Mouse (Mus musculus) thymus, adult 2 months (tissue): ENCODE measurements at regions not wholly inside any gene's neighbourhood (a gene's known extent, or its start where the extent isn't known, plus 50 kb on each side); places are given as distances from the start of the nearest gene placed in this dataset.

Experiments used
- DNase-seq: peaks from one replicate; pipeline ENCODE4 v3.0.0; 2021
- H3K27ac ChIP-seq: fragments of 200-500 bp; 2 replicates; pipeline ENCODE4 v1.5.1; 2012; ENCODE audit warnings: low read length, control low read depth; ENCODE audit not compliant: control insufficient read depth, insufficient read depth
- H3K27me3 ChIP-seq: fragments of 200-500 bp; 2 replicates; pipeline ENCODE4 v1.6.1; 2012; ENCODE audit warnings: mild to moderate bottlenecking, low read length, moderate library complexity, mixed read lengths; ENCODE audit not compliant: control insufficient read depth, insufficient read depth
- H3K36me3 ChIP-seq: fragments of 200-500 bp; 2 replicates; pipeline ENCODE4 v1.6.1; 2012; ENCODE audit warnings: mild to moderate bottlenecking, low read length, moderate library complexity; ENCODE audit not compliant: control insufficient read depth, insufficient read depth
- H3K4me1 ChIP-seq: fragments of 200-500 bp; replicated peaks from 2 replicates; pipeline ENCODE4 v1.6.1; 2012; ENCODE audit warnings: low read length; ENCODE audit not compliant: control insufficient read depth, insufficient read depth
- H3K4me3 ChIP-seq: fragments of 200-500 bp; 2 replicates; pipeline ENCODE4 v1.5.1; 2012; ENCODE audit warnings: mild to moderate bottlenecking, low read length, control low read depth, moderate library complexity; ENCODE audit not compliant: control insufficient read depth, insufficient read depth
- CTCF ChIP-seq: fragments of 200-500 bp; IDR thresholded peaks from 2 replicates; pipeline ENCODE4 v1.5.1; 2012; ENCODE audit warnings: mild to moderate bottlenecking, control low read depth, low read length, moderate library complexity, borderline replicate concordance; ENCODE audit not compliant: control insufficient read depth, poor library complexity, insufficient read depth; ENCODE audit errors: extremely low read depth
- POLR2A ChIP-seq: fragments of 200-500 bp; IDR thresholded peaks from 2 replicates; pipeline ENCODE4 v1.6.1; 2012; ENCODE audit warnings: mild to moderate bottlenecking, low read length, control low read depth, moderate library complexity; ENCODE audit not compliant: control insufficient read depth, poor library complexity, insufficient read depth; ENCODE audit errors: extremely low read depth
- WGBS: fragments of 180-500 bp; shearing (Covaris S2); methylation state at CpG from one replicate; pipeline ENCODE4 v1.1.7; 2018; 5-methylcytosine and 5-hydroxymethylcytosine counted together

DNA sequence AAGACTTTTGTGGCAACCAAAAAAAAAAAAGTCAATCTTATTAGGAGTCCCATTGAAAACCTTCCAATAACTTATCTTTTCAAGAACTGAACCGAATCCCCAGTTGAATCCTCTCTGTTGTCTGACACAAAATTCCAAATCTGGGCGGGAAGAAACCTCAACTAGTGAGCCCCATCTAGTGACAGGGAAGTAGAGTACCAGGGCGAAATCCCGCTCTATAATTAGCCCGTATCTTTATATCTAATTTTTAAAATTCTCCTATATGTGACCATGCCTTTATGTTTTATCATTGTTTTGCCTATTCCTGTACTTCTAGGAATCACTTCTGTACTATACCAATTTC is 195.7 kb downstream of the Pdgfra start:
- H3K27me3 ChIP-seq = no peaks in the 10 kb centered on the region
- no peaks in the 10 kb centered on the region for H3K4me1 ChIP-seq
- H3K36me3 ChIP-seq = no peaks in the 10 kb centered on the region
- H3K27ac ChIP-seq = no peak overlapping the region
- no peak for TF ChIP-seq POLR2A
- DNase-seq = no peak
- H3K4me3 ChIP-seq = no peak overlapping the region
- 69% methylated on average over 5 of the region's 5 CpGs for WGBS

DNA sequence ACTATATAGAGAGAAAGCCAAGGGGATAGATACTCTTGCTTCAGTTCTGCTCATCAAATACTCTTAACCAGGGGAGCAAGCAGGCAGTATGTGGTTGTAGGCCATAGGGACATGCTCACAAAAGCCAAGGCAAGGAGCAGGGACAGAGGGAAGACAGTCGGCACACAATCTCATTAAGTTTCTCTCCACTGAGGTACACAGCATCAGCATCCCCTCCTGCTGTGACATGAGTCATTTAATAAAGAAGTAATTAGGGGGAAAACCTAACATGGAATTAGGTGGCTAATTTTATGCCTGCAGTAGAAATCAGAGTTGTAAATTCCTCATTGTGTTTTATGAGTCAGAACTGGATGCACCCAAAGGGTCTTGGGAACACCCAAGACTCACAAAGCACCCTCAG is 203.2 kb downstream of the Pdgfra start:
- Histone ChIP-seq H3K36me3 (no peaks in the 10 kb centered on the region), H3K4me1 (no peaks in the 10 kb centered on the region), H3K27me3 (no peaks in the 10 kb centered on the region), H3K4me3 (no peak overlapping the region), H3K27ac (no peak overlapping the region)
- TF ChIP-seq POLR2A (no peak), CTCF (no peak)
- DNase-seq = no peak
- whole genome bisulfite sequencing = 97% methylated on average over 1 of the region's 1 CpGs

DNA sequence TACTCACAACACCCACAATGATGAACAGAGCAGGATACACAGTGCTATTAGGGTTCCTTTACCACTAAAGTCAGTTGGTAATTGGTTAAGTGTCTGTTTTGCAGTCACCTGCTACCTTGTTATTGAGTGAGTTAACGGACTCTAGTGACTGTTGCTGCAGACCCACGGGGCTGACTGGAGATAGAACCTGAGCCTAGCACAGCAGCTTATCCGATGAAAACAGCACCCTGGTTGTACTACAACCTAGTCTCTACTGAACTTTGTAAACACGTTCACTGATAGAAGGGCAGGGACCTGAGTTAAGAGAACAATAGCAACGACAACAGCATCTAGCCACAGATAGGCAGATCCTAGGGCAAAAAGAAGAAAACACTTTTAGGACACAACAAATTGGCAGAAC is 206.8 kb downstream of the Pdgfra start:
- Histone ChIP-seq H3K27me3 (no peaks in the 10 kb centered on the region), H3K27ac (no peak overlapping the region), H3K36me3 (no peaks in the 10 kb centered on the region), H3K4me3 (no peak overlapping the region), H3K4me1 (no peaks in the 10 kb centered on the region)
- 87% methylated on average over 5 of the region's 5 CpGs for WGBS
- no peak for TF ChIP-seq CTCF
- TF ChIP-seq POLR2A = no peak
- no peak for DNase-seq

DNA sequence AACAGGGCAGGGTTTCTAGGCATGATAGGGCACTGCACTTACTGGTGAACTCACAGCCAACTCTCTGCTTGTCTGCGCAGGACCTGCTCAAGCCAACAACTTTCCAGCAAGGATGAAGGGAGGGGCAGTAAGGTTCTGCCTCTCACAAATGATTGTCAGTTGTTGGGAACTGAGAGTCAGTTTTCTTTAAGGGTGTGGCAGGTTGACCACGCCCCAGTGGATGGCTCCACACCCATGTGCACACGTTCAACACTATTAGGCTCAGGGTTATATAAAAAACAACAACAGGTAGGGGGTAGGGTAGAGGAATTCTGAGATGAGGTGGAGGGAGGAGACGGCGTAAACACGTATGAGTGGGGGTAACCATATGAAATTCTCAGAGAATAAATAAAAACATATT is 210.9 kb upstream of the Kit start:
- no peak for DNase-seq
- Histone ChIP-seq H3K27me3 (no peaks in the 10 kb centered on the region), H3K4me3 (no peak overlapping the region), H3K36me3 (no peaks in the 10 kb centered on the region), H3K27ac (no peak overlapping the region), H3K4me1 (no peaks in the 10 kb centered on the region)
- 93% methylated on average over 6 of the region's 6 CpGs for WGBS
- no peak for TF ChIP-seq CTCF
- TF ChIP-seq POLR2A = no peak

DNA sequence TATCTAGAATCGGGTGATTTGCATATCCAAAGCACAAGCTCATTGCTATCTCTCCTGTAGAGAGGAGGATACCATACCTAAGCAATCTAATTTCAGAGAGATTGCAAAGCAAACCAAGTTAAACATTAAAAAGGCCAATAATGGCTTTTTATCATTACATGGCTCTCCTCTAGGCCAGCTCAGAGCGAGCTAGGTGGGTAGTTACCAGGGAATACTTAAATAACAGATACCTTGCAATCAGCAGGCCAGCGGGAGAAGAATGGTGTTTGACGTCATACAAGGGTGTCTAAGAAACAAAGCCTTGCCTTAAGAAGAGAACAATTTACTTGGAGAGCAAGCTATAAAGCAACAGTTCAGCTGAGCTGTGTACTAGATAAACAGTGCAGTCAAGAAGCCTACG is 207.4 kb upstream of the Kit start:
- no peaks in the 10 kb centered on the region for H3K27me3 ChIP-seq
- no peaks in the 10 kb centered on the region for H3K36me3 ChIP-seq

DNA sequence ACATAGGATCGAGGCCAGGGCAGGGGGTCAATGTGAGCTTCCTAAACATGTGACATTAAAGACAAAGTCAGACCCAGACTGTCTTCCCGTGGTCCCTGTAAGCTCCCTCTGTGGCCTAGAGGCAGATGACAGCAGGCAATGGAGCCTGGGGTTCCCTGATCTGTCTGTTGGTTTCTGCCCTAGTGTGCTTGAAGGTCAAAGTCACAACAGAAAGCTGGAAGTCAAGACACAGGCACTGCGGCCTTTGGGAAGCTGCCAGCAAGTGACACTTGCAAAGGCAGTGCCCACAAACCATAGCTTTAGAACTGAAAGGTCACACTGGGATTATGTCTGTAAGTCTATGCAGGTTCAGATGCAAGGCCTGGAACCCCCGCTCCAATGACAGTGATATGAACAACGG is 206.0 kb upstream of the Kit start:
- no peak overlapping the region for H3K27ac ChIP-seq
- H3K4me1 ChIP-seq = no peaks in the 10 kb centered on the region
- TF ChIP-seq CTCF (no peak), POLR2A (no peak)
- no peaks in the 10 kb centered on the region for H3K27me3 ChIP-seq
- WGBS = 84% methylated on average over 5 of the region's 5 CpGs
- DNase-seq = no peak
- no peak overlapping the region for H3K4me3 ChIP-seq
- H3K36me3 ChIP-seq = no peaks in the 10 kb centered on the region

More for the DNA sequence above, 207.4 kb upstream of the Kit start:
- no peak overlapping the region for H3K4me3 ChIP-seq
- no peak overlapping the region for H3K27ac ChIP-seq
- H3K4me1 ChIP-seq = no peaks in the 10 kb centered on the region
- 95% methylated on average over 5 of the region's 5 CpGs for WGBS
- TF ChIP-seq POLR2A (no peak), CTCF (no peak)
- no peak for DNase-seq

DNA sequence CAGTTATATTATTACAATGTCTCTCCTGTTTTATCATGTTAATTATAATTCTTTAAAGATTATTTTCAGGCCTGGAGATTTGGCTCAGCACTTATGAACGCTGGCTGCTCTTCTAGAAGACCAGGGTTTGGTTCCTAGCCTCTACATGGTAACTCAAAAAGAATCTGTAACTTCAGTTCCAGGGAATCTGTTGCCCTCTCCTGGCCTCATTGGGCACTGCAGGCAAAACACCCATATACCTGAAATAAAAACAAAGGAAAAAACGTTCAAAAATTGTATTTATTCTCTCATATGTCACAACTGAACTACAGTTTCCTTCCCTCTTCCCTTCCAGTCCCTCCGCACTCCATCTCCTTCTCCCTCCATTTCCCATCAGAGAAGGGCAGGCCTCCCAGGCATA is 201.9 kb upstream of the Kit start:
- no peaks in the 10 kb centered on the region for H3K27me3 ChIP-seq
- H3K4me3 ChIP-seq = no peak overlapping the region
- DNase-seq = peak; percentile 17
- H3K27ac ChIP-seq = no peak overlapping the region
- no peaks in the 10 kb centered on the region for H3K36me3 ChIP-seq
- TF ChIP-seq CTCF = no peak
- no peak for TF ChIP-seq POLR2A
- WGBS = 64% methylated on average over 3 of the region's 3 CpGs
- no peaks in the 10 kb centered on the region for H3K4me1 ChIP-seq
